Mouse (Mus musculus) liver, adult 2 months (tissue): ENCODE measurements around the gene Olfr533. TPM values are rescaled to one million over a fixed set of nuclear protein-coding genes. Genes with fewer than 3 reads are reported as not detected.
"Not testable (repeated sequence)": the region's sequence is repeated elsewhere in the genome, so short reads cannot be mapped to it uniquely, and the experiment has no call there.

Source experiments
- DNase-seq: peaks from one replicate; pipeline ENCODE4 v3.0.0-alpha.2; 2011; ENCODE audit warnings: low read depth, low spot score; ENCODE audit errors: extremely low read depth
- H3K27ac ChIP-seq: fragments of 200-500 bp; replicated peaks from 2 replicates; pipeline ENCODE4 v1.5.1; 2012; ENCODE audit warnings: low read depth, mild to moderate bottlenecking, control low read depth, inconsistent platforms, low read length; ENCODE audit not compliant: insufficient read depth
- H3K27me3 ChIP-seq: fragments of 200-500 bp; 2 replicates; pipeline ENCODE4 v1.6.1; 2012; ENCODE audit warnings: mild to moderate bottlenecking, moderate library complexity, low read length, inconsistent platforms; ENCODE audit not compliant: control insufficient read depth, insufficient read depth
- H3K36me3 ChIP-seq: fragments of 200-500 bp; 2 replicates; pipeline ENCODE4 v1.6.1; 2012; ENCODE audit warnings: low read length, inconsistent platforms; ENCODE audit not compliant: control insufficient read depth, insufficient read depth
- H3K4me1 ChIP-seq: fragments of 200-500 bp; 2 replicates; pipeline ENCODE4 v1.6.1; 2011; ENCODE audit warnings: low read length; ENCODE audit not compliant: control insufficient read depth, insufficient read depth
- H3K4me3 ChIP-seq: fragments of 200-500 bp; 2 replicates; pipeline ENCODE4 v1.5.1; 2011; ENCODE audit warnings: low read depth, mild to moderate bottlenecking, control low read depth, low read length, moderate library complexity; ENCODE audit not compliant: insufficient read depth
- H3K79me2 ChIP-seq: fragments of 200-500 bp; 2 replicates; pipeline ENCODE4 v1.6.1; 2012; ENCODE audit warnings: inconsistent platforms, mild to moderate bottlenecking, low read length, moderate library complexity; ENCODE audit not compliant: control insufficient read depth, insufficient read depth
- H3K9ac ChIP-seq: fragments of 200-500 bp; 2 replicates; pipeline ENCODE4 v1.6.1; 2012; ENCODE audit warnings: low read depth, mild to moderate bottlenecking, control low read depth, inconsistent platforms, low read length
- CTCF ChIP-seq: fragments of 200-500 bp; IDR thresholded peaks from 2 replicates; pipeline ENCODE4 v1.5.1; 2011; ENCODE audit warnings: low read depth, low read length, control low read depth
- POLR2A ChIP-seq: fragments of 200-500 bp; IDR thresholded peaks from 2 replicates; pipeline ENCODE4 v1.6.1; 2011; ENCODE audit warnings: low read length, control low read depth; ENCODE audit not compliant: insufficient read depth; ENCODE audit errors: extremely low read depth
- WGBS: fragments of 180-500 bp; shearing (Covaris S2); methylation state at CpG from one replicate; pipeline ENCODE4 v1.1.7; 2018; 5-methylcytosine and 5-hydroxymethylcytosine counted together
- polyA plus RNA-seq: library from polyadenylated mRNA; depleted of rRNA; stranded (reverse); fragments of >200 nt; gene quantifications from 2 replicates; pipeline ENCODE4 v1.2.3, GENCODE M21; 2012; rRNA removed
- total RNA-seq: library from RNA; depleted of rRNA; stranded (reverse); fragments of >200 nt; gene quantifications from 2 replicates; pipeline ENCODE4 v1.2.3, GENCODE M21; 2014; rRNA removed

Olfr533 gene
- total and polyA plus RNA-seq, 2 experiments, result not detected

DNA sequence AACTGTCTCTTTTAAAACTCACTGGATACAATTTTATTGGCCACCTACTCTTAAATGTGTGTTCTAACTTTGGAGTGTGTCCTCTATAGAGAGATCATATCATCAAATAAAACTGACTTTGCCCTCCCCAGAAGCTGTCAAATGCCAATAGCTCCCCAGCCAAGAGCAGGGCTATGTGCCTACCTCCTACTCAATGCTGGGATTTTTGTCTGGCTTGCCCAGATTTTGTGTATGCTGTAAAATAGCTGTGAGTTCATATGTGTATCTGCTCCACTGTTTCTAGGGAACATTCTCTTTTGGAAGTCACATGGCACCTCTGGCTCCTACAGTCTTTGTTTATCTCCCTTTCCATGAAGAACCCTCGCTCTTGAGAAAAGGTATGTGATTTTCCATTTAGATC lies 25.8 kb downstream of the Olfr533 start:
- Histone ChIP-seq H3K27ac (no peak overlapping the region), H3K36me3 (no peaks in the 10 kb centered on the region), H3K9ac (no peak overlapping the region), H3K4me1 (no peaks in the 10 kb centered on the region), H3K79me2 (no peaks in the 10 kb centered on the region), H3K4me3 (no peak overlapping the region), H3K27me3 (no peaks in the 10 kb centered on the region)
- 74% methylated on average over 1 of the region's 1 CpGs for WGBS
- no peak for DNase-seq
- no peak for TF ChIP-seq POLR2A

DNA sequence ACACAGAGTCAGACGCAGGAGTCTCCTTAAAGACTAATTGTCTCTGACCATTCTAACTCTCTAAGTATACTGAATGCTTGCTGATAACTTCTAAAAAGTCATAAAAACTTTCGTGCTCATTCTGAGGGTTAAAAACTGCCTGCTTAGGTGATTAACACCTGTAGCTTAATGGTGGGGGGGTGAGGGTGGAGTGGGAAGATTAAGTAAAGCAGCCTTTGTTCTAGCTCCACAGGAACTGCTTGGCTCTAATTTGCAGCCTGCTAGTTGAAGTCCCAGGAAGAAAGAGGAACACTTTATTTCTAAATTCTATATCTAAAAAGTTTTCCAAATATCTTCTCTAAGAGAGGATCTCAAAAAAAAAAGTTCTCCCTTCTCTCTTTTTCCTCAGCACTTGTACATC lies 31.1 kb downstream of the Olfr533 start:
- no peak for DNase-seq
- 47% methylated on average over 2 of the region's 2 CpGs for WGBS
- no peak overlapping the region for H3K27ac ChIP-seq
- no peaks in the 10 kb centered on the region for H3K27me3 ChIP-seq
- no peaks in the 10 kb centered on the region for H3K36me3 ChIP-seq
- no peak overlapping the region for H3K9ac ChIP-seq
- H3K4me1 ChIP-seq, result no peaks in the 10 kb centered on the region
- no peak for TF ChIP-seq CTCF
- no peak for TF ChIP-seq POLR2A
- H3K79me2 ChIP-seq, result no peaks in the 10 kb centered on the region
- no peak overlapping the region for H3K4me3 ChIP-seq

DNA sequence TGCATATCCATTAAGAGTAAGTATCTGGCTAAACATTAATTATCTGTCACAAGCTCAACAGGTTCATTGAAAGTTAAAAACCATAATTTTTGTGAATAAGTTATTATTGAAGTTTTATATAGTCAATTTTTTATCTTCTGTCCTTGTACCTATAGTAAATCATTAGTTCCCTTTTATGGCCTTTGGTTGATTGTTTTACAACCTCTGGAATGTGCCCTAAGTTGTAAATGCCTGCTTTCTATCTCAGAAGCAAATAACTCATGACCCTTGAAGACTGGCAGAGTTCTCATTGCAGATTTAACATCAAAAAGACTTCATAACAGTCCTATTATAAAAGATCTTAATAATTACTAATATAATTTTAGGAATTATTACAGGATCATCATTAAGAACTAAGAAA lies 31.5 kb downstream of the Olfr533 start:
- H3K27me3 ChIP-seq, result no peaks in the 10 kb centered on the region
- H3K4me3 ChIP-seq, result no peak overlapping the region
- H3K9ac ChIP-seq, result no peak overlapping the region
- no peak overlapping the region for H3K27ac ChIP-seq
- no peaks in the 10 kb centered on the region for H3K36me3 ChIP-seq
- no peak for TF ChIP-seq POLR2A
- TF ChIP-seq CTCF, result no peak
- no peaks in the 10 kb centered on the region for H3K79me2 ChIP-seq
- DNase-seq, result no peak
- H3K4me1 ChIP-seq, result no peaks in the 10 kb centered on the region

DNA sequence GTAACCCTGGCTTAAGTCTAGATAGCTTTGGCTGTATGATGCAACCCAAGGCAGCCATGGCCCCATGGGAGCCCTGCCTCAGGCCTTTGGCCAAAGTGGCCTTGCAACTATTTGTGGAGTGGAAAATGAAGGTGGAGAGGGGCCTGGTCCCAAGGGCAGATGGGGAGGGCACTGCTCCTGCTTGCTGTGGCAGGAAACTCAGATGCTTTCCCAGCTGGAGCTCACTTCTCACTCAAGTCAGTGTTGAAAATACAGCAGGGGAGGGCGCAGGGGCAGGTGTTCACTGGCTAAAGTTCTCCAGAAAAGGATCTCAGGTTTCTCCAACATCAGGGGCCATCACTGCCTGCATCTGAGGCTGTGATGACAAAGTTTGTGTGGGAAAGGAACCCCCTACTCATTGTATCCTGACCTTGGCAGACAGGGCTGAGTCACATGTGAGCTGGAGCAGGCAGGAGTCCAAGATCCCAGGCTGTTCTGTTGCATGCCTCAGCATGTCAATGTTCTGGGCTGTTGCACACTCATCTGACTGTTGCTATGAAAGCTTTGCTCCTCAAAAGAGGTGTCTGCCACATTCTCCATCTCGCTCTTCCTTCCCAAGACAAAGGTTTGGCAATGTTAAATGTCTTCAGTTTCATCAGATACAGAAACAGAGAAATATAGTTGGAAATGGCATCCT lies 44.3 kb downstream of the Olfr533 start, which contains the start of gene Olfr536:
TSS of gene Olfr536 (minus strand) at position 51 of the 676 bp plus-strand sequence.
- H3K27me3 ChIP-seq, H3K4me1 ChIP-seq, H3K27ac ChIP-seq, H3K79me2 ChIP-seq, H3K4me3 ChIP-seq, H3K9ac ChIP-seq, H3K36me3 ChIP-seq, DNase-seq: not testable (repeated sequence)
- WGBS, result 83% methylated on average over 2 of the region's 2 CpGs

Other genes starting within 250 kb of the Olfr533 start
- not detected in 2 replicates for gene Cd163l1, start 245.1 kb upstream of the Olfr533 start, total RNA-seq
- 0.02 TPM in 1 of 2 replicates, not detected in the other for gene Cd163l1, start 245.1 kb upstream of the Olfr533 start, polyA plus RNA-seq
- gene 5830411N06Rik, start 216.1 kb upstream of the Olfr533 start, total RNA-seq, result not detected in 2 replicates
- not detected in 2 replicates for gene 5830411N06Rik, start 216.1 kb upstream of the Olfr533 start, polyA plus RNA-seq
- gene Olfr525, start 142.5 kb upstream of the Olfr533 start, total RNA-seq, result not detected in 2 replicates
- gene Olfr525, start 142.5 kb upstream of the Olfr533 start, polyA plus RNA-seq, result not detected in 2 replicates
- not detected in 2 replicates for gene Olfr527, start 129.4 kb upstream of the Olfr533 start, total RNA-seq
- not detected in 2 replicates for gene Olfr527, start 129.4 kb upstream of the Olfr533 start, polyA plus RNA-seq
- gene Olfr60, start 101.7 kb upstream of the Olfr533 start, total RNA-seq, result not detected in 2 replicates
- gene Olfr60, start 101.7 kb upstream of the Olfr533 start, polyA plus RNA-seq, result not detected in 2 replicates
- gene Olfr530, start 87.0 kb upstream of the Olfr533 start, total RNA-seq, result not detected in 2 replicates
- gene Olfr530, start 87.0 kb upstream of the Olfr533 start, polyA plus RNA-seq, result not detected in 2 replicates
- gene Olfr531, start 60.5 kb upstream of the Olfr533 start, total RNA-seq, result not detected in 2 replicates
- gene Olfr531, start 60.5 kb upstream of the Olfr533 start, polyA plus RNA-seq, result not detected in 2 replicates
- not detected in 2 replicates for gene Olfr532, start 41.7 kb upstream of the Olfr533 start, total RNA-seq
- gene Olfr532, start 41.7 kb upstream of the Olfr533 start, polyA plus RNA-seq, result not detected in 2 replicates
- gene Olfr535, start 20.8 kb downstream of the Olfr533 start, total RNA-seq, result not detected in 2 replicates
- gene Olfr535, start 20.8 kb downstream of the Olfr533 start, polyA plus RNA-seq, result not detected in 2 replicates
- gene Olfr536, start 44.0 kb downstream of the Olfr533 start, total RNA-seq, result not detected in 2 replicates
- not detected in 2 replicates for gene Olfr536, start 44.0 kb downstream of the Olfr533 start, polyA plus RNA-seq
- gene Olfr538, start 104.5 kb downstream of the Olfr533 start, total RNA-seq, result not detected in 2 replicates
- gene Olfr538, start 104.5 kb downstream of the Olfr533 start, polyA plus RNA-seq, result not detected in 2 replicates
- gene Olfr46, start 137.9 kb downstream of the Olfr533 start, total RNA-seq, result under 0.01 TPM in 1 of 2 replicates, not detected in the other
- not detected in 2 replicates for gene Olfr46, start 137.9 kb downstream of the Olfr533 start, polyA plus RNA-seq
- not detected in 2 replicates for gene Olfr61, start 165.6 kb downstream of the Olfr533 start, total RNA-seq
- gene Olfr61, start 165.6 kb downstream of the Olfr533 start, polyA plus RNA-seq, result not detected in 2 replicates
- not detected in 2 replicates for gene Olfr53, start 183.1 kb downstream of the Olfr533 start, total RNA-seq
- gene Olfr53, start 183.1 kb downstream of the Olfr533 start, polyA plus RNA-seq, result not detected in 2 replicates
- gene Olfr539, start 196.6 kb downstream of the Olfr533 start, total RNA-seq, result under 0.01 TPM in 1 of 2 replicates, not detected in the other
- not detected in 2 replicates for gene Olfr539, start 196.6 kb downstream of the Olfr533 start, polyA plus RNA-seq
- not detected in 2 replicates for gene Olfr45, start 218.6 kb downstream of the Olfr533 start, total RNA-seq
- gene Olfr45, start 218.6 kb downstream of the Olfr533 start, polyA plus RNA-seq, result not detected in 2 replicates
- not detected in 2 replicates for gene Olfr541, start 233.9 kb downstream of the Olfr533 start, total RNA-seq
- 0.07 TPM in 1 of 2 replicates, not detected in the other for gene Olfr541, start 233.9 kb downstream of the Olfr533 start, polyA plus RNA-seq